Mouse (Mus musculus) CH12.LX (cell line): Measurements from ENCODE around the gene Krtap19-2. TPM values are rescaled to one million over a fixed set of nuclear protein-coding genes. Genes with fewer than 3 reads are reported as not detected.

Experiments
- DNase-seq: peaks from one replicate; pipeline ENCODE4 v3.0.0-alpha.2; 2013; ENCODE audit errors: extremely low read depth
- H3K27ac ChIP-seq: 2 replicates; pipeline ENCODE4 v1.5.1; 2012; ENCODE audit warnings: low read depth, mild to moderate bottlenecking, control low read depth, moderate library complexity; ENCODE audit not compliant: insufficient read depth
- H3K27me3 ChIP-seq: replicated peaks from 2 replicates; pipeline ENCODE3; 2012; ENCODE audit warnings: inconsistent platforms
- H3K36me3 ChIP-seq, 2 experiments: replicated peaks in 1 of 2; 2 replicates each; pipeline versions ENCODE3 to v1.6.1; 2012; ENCODE audit warnings: inconsistent platforms in 1 of 2, low read length in 1 of 2, mild to moderate bottlenecking in 1 of 2, mixed read lengths in 1 of 2, moderate library complexity in 1 of 2; ENCODE audit not compliant: control insufficient read depth in 1 of 2, insufficient read depth in 1 of 2
- H3K4me1 ChIP-seq, 2 experiments: 2 replicates each; pipeline ENCODE4 v1.6.1; 2012; ENCODE audit warnings: inconsistent platforms in 1 of 2, moderate library complexity in 1 of 2; ENCODE audit not compliant: insufficient read depth in 2 of 2, control insufficient read depth in 1 of 2
- H3K4me2 ChIP-seq: 2 replicates; pipeline ENCODE4 v1.6.1; 2012; ENCODE audit warnings: low read depth, mild to moderate bottlenecking, control low read depth; ENCODE audit not compliant: poor library complexity, insufficient read depth, severe bottlenecking
- H3K4me3 ChIP-seq, 3 experiments: fragments of 150-350 bp in 1 of 3; sonication (generic) in 1 of 3; replicated peaks in 1 of 3; 2 replicates each; pipeline versions ENCODE3 to v1.5.1; 2011 to 2012; ENCODE audit warnings: low read depth in 2 of 3, low read length in 2 of 3, mild to moderate bottlenecking in 2 of 3, moderate library complexity in 2 of 3, control low read depth in 1 of 3, improper control_type of control experiment in 1 of 3, inconsistent platforms in 1 of 3, mixed read lengths in 1 of 3; ENCODE audit not compliant: poor library complexity in 1 of 3
- H3K79me2 ChIP-seq: replicated peaks from 2 replicates; pipeline ENCODE4 v1.6.1; 2012; ENCODE audit warnings: mild to moderate bottlenecking, moderate library complexity; ENCODE audit not compliant: control insufficient read depth, poor library complexity, insufficient read depth, severe bottlenecking; ENCODE audit errors: extremely low read depth
- H3K9ac ChIP-seq: 2 replicates; pipeline ENCODE4 v1.6.1; 2012; ENCODE audit warnings: low read depth, mild to moderate bottlenecking, control low read depth, moderate library complexity; ENCODE audit not compliant: insufficient read depth
- H3K9me3 ChIP-seq: replicated peaks from 2 replicates; pipeline ENCODE3; 2012; ENCODE audit warnings: low read length, inconsistent platforms, mixed read lengths
- BHLHE40 ChIP-seq: IDR thresholded peaks from 2 replicates; pipeline ENCODE4 v1.6.1; 2011; ENCODE audit warnings: mild to moderate bottlenecking, low read depth, low read length, improper control_type of control experiment
- CHD2 ChIP-seq: IDR thresholded peaks from 2 replicates; pipeline ENCODE4 v1.6.1; 2011; ENCODE audit warnings: low read length, improper control_type of control experiment
- E2F4 ChIP-seq: IDR thresholded peaks from 2 replicates; pipeline ENCODE4 v1.6.1; 2011; ENCODE audit warnings: low read depth, low read length, improper control_type of control experiment; ENCODE audit not compliant: insufficient replicate concordance
- ELF1 ChIP-seq: IDR thresholded peaks from 2 replicates; pipeline ENCODE4 v1.6.1; 2014; ENCODE audit warnings: low read depth, mild to moderate bottlenecking, inconsistent platforms, low read length, improper control_type of control experiment
- HCFC1 ChIP-seq: IDR thresholded peaks from 2 replicates; pipeline ENCODE4 v1.6.1; 2012; ENCODE audit warnings: low read depth, mild to moderate bottlenecking, inconsistent platforms, low read length, improper control_type of control experiment
- JUND ChIP-seq: conservative IDR thresholded peaks from 2 replicates; pipeline ENCODE4 v1.6.1; 2011; ENCODE audit warnings: low read depth, low read length, improper control_type of control experiment
- KAT2A ChIP-seq: IDR thresholded peaks from 2 replicates; pipeline ENCODE4 v1.6.1; 2012; ENCODE audit warnings: low read length, improper control_type of control experiment, inconsistent platforms; ENCODE audit not compliant: insufficient replicate concordance
- MAFK ChIP-seq: IDR thresholded peaks from 2 replicates; pipeline ENCODE4 v1.6.1; 2011; ENCODE audit warnings: low read length, improper control_type of control experiment; ENCODE audit not compliant: insufficient replicate concordance
- MAZ ChIP-seq: IDR thresholded peaks from 2 replicates; pipeline ENCODE4 v1.6.1; 2012; ENCODE audit warnings: low read depth, mild to moderate bottlenecking, inconsistent platforms, low read length, improper control_type of control experiment, moderate library complexity
- MEF2A ChIP-seq: IDR thresholded peaks from 2 replicates; pipeline ENCODE4 v1.6.1; 2014; ENCODE audit warnings: low read depth, mild to moderate bottlenecking, inconsistent platforms, low read length, improper control_type of control experiment, borderline replicate concordance
- NELFE ChIP-seq: IDR thresholded peaks from 2 replicates; pipeline ENCODE4 v1.6.1; 2011; ENCODE audit warnings: low read depth, low read length, improper control_type of control experiment
- NRF1 ChIP-seq: IDR thresholded peaks from 2 replicates; pipeline ENCODE4 v1.6.1; 2014; ENCODE audit warnings: low read depth, mild to moderate bottlenecking, inconsistent platforms, low read length, improper control_type of control experiment, moderate library complexity
- PAX5 ChIP-seq: IDR thresholded peaks from 2 replicates; pipeline ENCODE4 v1.6.1; 2012; ENCODE audit warnings: low read length, inconsistent platforms, mixed read lengths
- POLR2A ChIP-seq: IDR thresholded peaks from 2 replicates; pipeline ENCODE4 v1.6.1; 2011; ENCODE audit warnings: low read depth, mild to moderate bottlenecking, improper control_type of control experiment, low read length
- POLR2AphosphoS2 ChIP-seq: IDR thresholded peaks from 2 replicates; pipeline ENCODE4 v1.6.1; 2011; ENCODE audit warnings: low read depth, low read length, improper control_type of control experiment
- RAD21 ChIP-seq: IDR thresholded peaks from 2 replicates; pipeline ENCODE4 v1.6.1; 2011; ENCODE audit warnings: low read depth, mild to moderate bottlenecking, low read length, improper control_type of control experiment, moderate library complexity
- RCOR1 ChIP-seq: conservative IDR thresholded peaks from 2 replicates; pipeline ENCODE4 v1.6.1; 2012; ENCODE audit warnings: low read depth, mild to moderate bottlenecking, inconsistent platforms, low read length, improper control_type of control experiment
- TBP ChIP-seq: conservative IDR thresholded peaks from 2 replicates; pipeline ENCODE4 v1.6.1; 2011; ENCODE audit warnings: low read depth, low read length, improper control_type of control experiment
- TCF12 ChIP-seq: IDR thresholded peaks from 2 replicates; pipeline ENCODE4 v1.6.1; 2014; ENCODE audit warnings: low read depth, mild to moderate bottlenecking, inconsistent platforms, low read length, improper control_type of control experiment
- UBTF ChIP-seq: IDR thresholded peaks from 2 replicates; pipeline ENCODE4 v1.6.1; 2012; ENCODE audit warnings: low read depth, mild to moderate bottlenecking, inconsistent platforms, low read length, improper control_type of control experiment, moderate library complexity
- USF1 ChIP-seq: IDR thresholded peaks from 2 replicates; pipeline ENCODE4 v1.6.1; 2014; ENCODE audit warnings: low read depth, mild to moderate bottlenecking, inconsistent platforms, low read length, improper control_type of control experiment
- USF2 ChIP-seq: conservative IDR thresholded peaks from 2 replicates; pipeline ENCODE4 v1.6.1; 2011; ENCODE audit warnings: low read depth, low read length, improper control_type of control experiment
- ZKSCAN1 ChIP-seq: IDR thresholded peaks from 2 replicates; pipeline ENCODE4 v1.6.1; 2012; ENCODE audit warnings: low read depth, inconsistent platforms, low read length, improper control_type of control experiment, borderline replicate concordance
- dilution Hi-C: fragments of 300-500 bp; cut with MboI; formaldehyde crosslinking; loops from 2 replicates; pipeline ENCODE4 v1.14.3; 2020; ENCODE audit warnings: low sequenced_read_pairs; ENCODE audit not compliant: extremely low pct_unique_long_range_greater_than_20kb, extremely low pct_ligation_motif_present
- in situ Hi-C: fragments of 300-500 bp; cut with MboI; formaldehyde crosslinking; loops from 3 replicates; pipeline ENCODE4 v1.14.3; 2019; ENCODE audit warnings: low sequenced_read_pairs, low pct_ligation_motif_present, low pct_unique_long_range_greater_than_20kb, mixed read lengths
- polyA plus RNA-seq: library from polyadenylated mRNA; unstranded; fragments of >175 nt; gene quantifications from 2 replicates; pipeline ENCODE4 v1.2.1, GENCODE M21; 2012; ENCODE audit warnings: low read depth; ENCODE audit not compliant: insufficient read length
- total RNA-seq, 2 experiments: library from RNA; depleted of rRNA; stranded (reverse); fragments of 300-350 nt in 1 of 2; fragments of >200 nt in 1 of 2; gene quantifications; 2 replicates each; pipeline ENCODE4 v1.2.3; 2012 to 2014

The Krtap19-2 gene
- total and polyA plus RNA-seq, 3 experiments, result not detected

DNA sequence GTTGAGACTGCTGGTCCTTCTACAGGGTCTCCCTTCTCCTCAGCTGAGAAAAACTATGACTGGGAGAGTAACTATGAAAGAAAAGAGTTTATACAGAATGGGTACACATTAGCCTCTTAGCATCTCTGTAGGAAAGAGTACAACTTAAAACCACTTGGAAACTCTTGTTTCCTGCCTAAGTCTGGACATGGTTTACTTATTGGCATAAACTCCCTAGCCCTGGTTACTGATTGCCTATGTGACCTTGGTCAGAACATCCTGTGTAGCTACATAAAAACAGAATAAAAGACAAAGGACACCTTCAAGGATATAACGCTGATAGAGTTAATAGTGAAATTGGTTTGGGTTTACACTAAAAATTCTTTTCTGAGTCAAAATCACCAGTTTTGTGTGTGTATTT lies 26.7 kb downstream of the Krtap19-2 start:
- Histone ChIP-seq H3K9ac (no peak overlapping the region), H3K79me2 (no peaks in the 10 kb centered on the region), H3K27ac (no peak overlapping the region), H3K4me2 (no peak overlapping the region), H3K4me3 (no peak overlapping the region), H3K9me3 (peaks cover 48% of the 10 kb centered on the region), H3K4me1 (no peaks in the 10 kb centered on the region), H3K27me3 (no peaks in the 10 kb centered on the region), H3K36me3 (no peaks in the 10 kb centered on the region)
- TF ChIP-seq TCF12, result no peak
- no peak for TF ChIP-seq BHLHE40
- no peak for TF ChIP-seq MAFK
- TF ChIP-seq USF2, result no peak
- no peak for TF ChIP-seq RCOR1
- TF ChIP-seq ZKSCAN1, result no peak
- TF ChIP-seq CHD2, result no peak
- no peak for TF ChIP-seq POLR2A
- DNase-seq, result no peak
- in situ Hi-C loops (no loop called here), dilution Hi-C loops (no loop called here)

DNA sequence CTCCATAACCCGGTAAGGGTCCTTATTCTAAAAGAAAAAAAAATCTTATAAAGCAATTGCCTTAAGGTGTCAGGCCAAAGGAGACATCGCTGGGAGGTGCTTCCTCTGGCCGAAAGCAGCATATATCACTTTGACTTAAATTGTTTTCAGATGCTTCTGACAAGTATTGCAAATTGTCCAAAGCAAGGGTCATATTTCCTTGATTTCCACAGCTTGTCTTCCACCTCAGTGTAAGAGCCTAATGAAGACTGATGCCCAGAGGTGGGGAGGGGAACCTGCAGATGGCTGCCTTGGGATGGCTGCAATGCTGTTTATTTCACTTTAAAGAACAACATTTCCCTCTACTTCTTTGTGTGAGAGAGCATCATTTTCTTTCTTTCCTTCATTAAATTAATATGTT lies 47.1 kb downstream of the Krtap19-2 start:
- H3K4me3 ChIP-seq, result no peak overlapping the region
- H3K36me3 ChIP-seq, result no peaks in the 10 kb centered on the region
- H3K4me1 ChIP-seq, result no peaks in the 10 kb centered on the region
- H3K4me2 ChIP-seq, result no peak overlapping the region
- H3K9me3 ChIP-seq, result peaks cover 47% of the 10 kb centered on the region
- in situ Hi-C loops, result no loop called here
- no peaks in the 10 kb centered on the region for H3K27me3 ChIP-seq
- TF ChIP-seq POLR2A (no peak), ZKSCAN1 (no peak), TBP (no peak), JUND (no peak), ELF1 (no peak), RAD21 (no peak)
- dilution Hi-C loops, result no loop called here
- H3K27ac ChIP-seq, result no peak overlapping the region
- H3K79me2 ChIP-seq, result no peaks in the 10 kb centered on the region
- H3K9ac ChIP-seq, result no peak overlapping the region
- DNase-seq, result no peak

DNA sequence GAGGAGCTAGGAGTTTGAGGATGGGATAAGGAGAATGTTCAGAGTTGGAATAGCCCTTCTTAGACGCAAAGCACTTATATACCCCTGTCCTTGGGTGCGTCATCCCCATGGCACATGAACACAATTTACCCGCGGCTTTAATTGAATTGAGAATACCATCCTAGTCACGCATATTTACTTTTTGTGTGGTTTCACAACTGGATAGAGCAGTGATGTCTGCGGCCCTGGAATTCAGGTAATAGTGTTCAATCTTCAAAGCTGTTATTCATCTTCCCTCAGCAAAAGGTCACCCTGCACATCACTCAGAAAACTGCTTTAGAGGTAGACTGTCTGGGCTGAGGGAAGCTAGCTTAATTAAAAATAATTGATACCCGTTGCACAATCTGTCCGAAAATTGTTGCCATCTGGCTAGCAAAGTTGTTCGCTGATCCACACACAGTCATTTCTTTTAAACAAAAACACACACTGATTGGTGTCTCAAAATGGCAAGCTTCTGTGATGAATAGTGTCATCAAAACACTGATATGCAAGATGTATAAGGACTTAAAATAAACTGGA lies 47.9 kb downstream of the Krtap19-2 start, which contains the start of gene Krtap14:
Gene Krtap14, minus strand, starts transcription at position 51 of the 558 bp plus-strand sequence.
- Histone ChIP-seq H3K27ac (no peak within 1 kb of the TSS), H3K4me2 (no peak within 1 kb of the TSS), H3K27me3 (no peaks in the 10 kb centered on the region), H3K36me3 (no peaks in the 10 kb centered on the region), H3K4me1 (no peaks in the 10 kb centered on the region), H3K9ac (no peak within 1 kb of the TSS), H3K79me2 (no peaks in the 10 kb centered on the region), H3K4me3 (no peak within 1 kb of the TSS), H3K9me3 (peaks cover 46% of the 10 kb centered on the region)
- dilution Hi-C loops (no loop called here), in situ Hi-C loops (no loop called here)
- TF ChIP-seq RAD21, result no peak
- no peak for TF ChIP-seq USF1
- no peak for TF ChIP-seq TBP
- TF ChIP-seq HCFC1, result no peak
- no peak for TF ChIP-seq TCF12
- TF ChIP-seq KAT2A, result no peak
- TF ChIP-seq MAZ, result no peak
- TF ChIP-seq NELFE, result no peak
- TF ChIP-seq MEF2A, result no peak
- TF ChIP-seq USF2, result no peak
- TF ChIP-seq UBTF, result no peak
- TF ChIP-seq PAX5, result no peak
- no peak for TF ChIP-seq NRF1
- no peak for TF ChIP-seq E2F4
- TF ChIP-seq BHLHE40, result no peak
- no peak for TF ChIP-seq POLR2AphosphoS2
- no peak for TF ChIP-seq ZKSCAN1
- no peak for DNase-seq
